ENCODE assay signal across 12 mouse cellular contexts in the genomic region with DNA sequence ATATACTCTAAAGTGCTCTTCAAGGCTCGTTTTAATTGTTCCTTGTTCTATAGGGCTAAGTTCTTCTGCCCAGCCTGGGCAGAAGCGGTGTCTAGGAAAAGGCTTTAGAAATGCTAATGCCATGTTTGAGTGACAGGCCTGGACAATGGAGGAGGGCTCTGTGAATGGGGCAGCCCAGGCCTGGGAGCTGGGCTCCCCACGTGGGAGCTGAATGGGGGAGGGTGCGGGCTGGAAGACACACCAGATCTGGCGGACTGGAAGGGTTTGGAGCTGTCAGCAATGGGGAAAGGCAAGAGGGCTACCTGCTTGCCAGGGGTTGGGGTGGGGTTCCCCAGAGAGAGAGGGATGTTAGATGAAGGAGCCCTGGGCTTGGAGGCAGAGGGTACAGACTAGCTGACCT. TPM values are rescaled to one million over a fixed set of nuclear protein-coding genes. Genes with fewer than 3 reads are reported as not detected.
DNase-seq lines count a peak whose midpoint lies in the region; ATAC-seq and TF ChIP-seq lines count a peak whose summit lies in the region.
"Had no signal": no experiment of that assay in that cellular context is flagged by ENCODE, and none has a peak within 500 bp of the region (broad histone marks: within the 10 kb centered on the region; RNA-seq: fewer than 3 reads in every experiment).

No protein-coding gene starts in this region.

- no peak for TF ChIP-seq CTCF in stomach, postnatal 0 days (IDR thresholded peaks at IDR 0.05; ENCODE audit: low read depth)
- no peak for TF ChIP-seq CTCF in cerebellum, adult 2 months (IDR thresholded peaks at IDR 0.05; ENCODE audit: borderline replicate concordance, insufficient read depth, low read depth, low read length)

- H3K27me3 ChIP-seq in stomach, embryonic 14.5 days (ENCODE audit: control insufficient read depth, insufficient read depth, low read length) = no peaks in the 10 kb centered on the region
- no peaks in the 10 kb centered on the region for H3K27me3 ChIP-seq in stomach, postnatal 0 days (ENCODE audit: control insufficient read depth, insufficient read depth, low read length)
- H3K27me3 ChIP-seq in forebrain, embryonic 15.5 days = no peaks in the 10 kb centered on the region
- peaks cover 23% of the 10 kb centered on the region for H3K27me3 ChIP-seq in midbrain, embryonic 11.5 days (ENCODE audit: control insufficient read depth, insufficient read depth, low read length)
- no peaks in the 10 kb centered on the region for H3K27me3 ChIP-seq in cerebellum, adult 2 months (ENCODE audit: control insufficient read depth, insufficient read depth, low read length)

- H3K27ac ChIP-seq in stomach, embryonic 14.5 days (ENCODE audit: low read length) = no peak overlapping the region
- H3K27ac ChIP-seq in stomach, postnatal 0 days (replicated peaks) = no peak overlapping the region
- H3K27ac ChIP-seq in forebrain, embryonic 15.5 days (replicated peaks) = peak overlapping the region; percentile 70
- peak overlapping the region; percentile 88 for H3K27ac ChIP-seq in midbrain, embryonic 11.5 days (ENCODE audit: low read depth, low read length)
- no peak overlapping the region for H3K27ac ChIP-seq in cerebellum, adult 2 months (ENCODE audit: insufficient read depth, low read length)

- no peak overlapping the region for H3K4me2 ChIP-seq in stomach, embryonic 14.5 days (replicated peaks; ENCODE audit: low read depth, low read length)
- H3K4me2 ChIP-seq in stomach, postnatal 0 days (replicated peaks; ENCODE audit: low read depth) = no peak overlapping the region
- no peak overlapping the region for H3K4me2 ChIP-seq in forebrain, embryonic 15.5 days (replicated peaks)
- peak overlapping the region; percentile 40 for H3K4me2 ChIP-seq in midbrain, embryonic 11.5 days

- H3K9ac ChIP-seq in stomach, embryonic 14.5 days (replicated peaks; ENCODE audit: low read depth, low read length) = no peak overlapping the region
- H3K9ac ChIP-seq in stomach, postnatal 0 days (ENCODE audit: low read length) = no peak overlapping the region
- no peak overlapping the region for H3K9ac ChIP-seq in forebrain, embryonic 15.5 days (replicated peaks)
- peak overlapping the region; percentile 45; the same call in 1 of the 2 replicates for H3K9ac ChIP-seq in midbrain, embryonic 11.5 days (ENCODE audit: low read length)

- TF ChIP-seq EP300 in stomach, postnatal 0 days (optimal IDR thresholded peaks at IDR 0.05) = no peak

- H3K4me3 ChIP-seq in stomach, embryonic 14.5 days (ENCODE audit: low read depth, low read length) = no peak overlapping the region
- no peak overlapping the region for H3K4me3 ChIP-seq in stomach, postnatal 0 days (ENCODE audit: low read depth, low read length)
- H3K4me3 ChIP-seq in forebrain, embryonic 15.5 days = no peak overlapping the region
- no peak overlapping the region for H3K4me3 ChIP-seq in midbrain, embryonic 11.5 days (ENCODE audit: low read depth, low read length)
- H3K4me3 ChIP-seq in cerebellum, adult 2 months (replicated peaks; ENCODE audit: insufficient read depth, low read depth, low read length) = no peak overlapping the region

- no peak for TF ChIP-seq POLR2A in cerebellum, adult 2 months (IDR thresholded peaks at IDR 0.05; ENCODE audit: borderline replicate concordance, insufficient read depth, low read length)

- no peak for DNase-seq in stomach, postnatal 0 days (ENCODE audit: low spot score)
- DNase-seq in midbrain, embryonic 11.5 days (ENCODE audit: low spot score, missing footprints) = peak; percentile 89
- no peak for DNase-seq in cerebellum, adult 2 months
- no peak for DNase-seq in spleen, postnatal 4 days (ENCODE audit: low spot score in 2 of 2)
- DNase-seq in cerebellum, postnatal 36 days = no peak
- DNase-seq: adrenal gland, postnatal 25 days; gastrocnemius, postnatal 25 days; right cerebral cortex, postnatal 4 days had no signal

- 47% methylated on average over 5 of the region's 5 CpGs for WGBS in stomach, embryonic 14.5 days
- 53% methylated on average over 5 of the region's 5 CpGs for WGBS in stomach, postnatal 0 days
- WGBS in forebrain, embryonic 15.5 days = 19% methylated on average over 5 of the region's 5 CpGs
- 19% methylated on average over 5 of the region's 5 CpGs for WGBS in midbrain, embryonic 11.5 days
- 52% methylated on average over 5 of the region's 5 CpGs for WGBS in cerebellum, adult 2 months

- no peaks in the 10 kb centered on the region for H3K9me3 ChIP-seq in stomach, embryonic 14.5 days (ENCODE audit: control insufficient read depth, low read depth, low read length)
- H3K9me3 ChIP-seq in stomach, postnatal 0 days (ENCODE audit: control insufficient read depth, low read length) = no peaks in the 10 kb centered on the region
- H3K9me3 ChIP-seq in forebrain, embryonic 15.5 days = no peaks in the 10 kb centered on the region
- no peaks in the 10 kb centered on the region for H3K9me3 ChIP-seq in midbrain, embryonic 11.5 days (ENCODE audit: control insufficient read depth, low read length)

- peak; percentile 60; the same call in 1 of the 2 replicates for ATAC-seq in stomach, embryonic 14.5 days (ENCODE audit: insufficient number of reproducible peaks, insufficient read depth, low FRiP score, low read depth)
- no peak for ATAC-seq in stomach, postnatal 0 days (ENCODE audit: low FRiP score, low TSS enrichment)
- ATAC-seq in forebrain, embryonic 15.5 days (replicated peaks) = peak; percentile 85
- ATAC-seq in midbrain, embryonic 11.5 days (ENCODE audit: low FRiP score) = peak; percentile 87
- ATAC-seq in CD4-positive, CD25-positive, alpha-beta regulatory T cell, adult 4 months = no peak
- ATAC-seq: intestine, embryonic 16.5 days had no signal

- H3K4me1 ChIP-seq in stomach, embryonic 14.5 days (ENCODE audit: control insufficient read depth, insufficient read depth, low read length) = peaks cover 4% of the 10 kb centered on the region; the same call in 1 of the 2 replicates
- H3K4me1 ChIP-seq in stomach, postnatal 0 days (replicated peaks; ENCODE audit: control insufficient read depth, insufficient read depth) = no peaks in the 10 kb centered on the region
- peaks cover 50% of the 10 kb centered on the region for H3K4me1 ChIP-seq in forebrain, embryonic 15.5 days
- peaks cover 44% of the 10 kb centered on the region for H3K4me1 ChIP-seq in midbrain, embryonic 11.5 days (ENCODE audit: control insufficient read depth, insufficient read depth, low read length)
- no peaks in the 10 kb centered on the region for H3K4me1 ChIP-seq in cerebellum, adult 2 months (ENCODE audit: control insufficient read depth, insufficient read depth, low read length)

- no peaks in the 10 kb centered on the region for H3K36me3 ChIP-seq in stomach, embryonic 14.5 days (ENCODE audit: control insufficient read depth, insufficient read depth, low read length)
- H3K36me3 ChIP-seq in stomach, postnatal 0 days (ENCODE audit: control insufficient read depth, insufficient read depth, low read length) = no peaks in the 10 kb centered on the region
- H3K36me3 ChIP-seq in forebrain, embryonic 15.5 days = no peaks in the 10 kb centered on the region
- H3K36me3 ChIP-seq in midbrain, embryonic 11.5 days (ENCODE audit: control insufficient read depth, insufficient read depth, low read length) = no peaks in the 10 kb centered on the region

RNA-seq across cellular contexts. Expression of gene Pja1, which starts 15.5 kb away (rescaled TPM):
- 149 and 153 TPM in 2 replicates for polyA plus RNA-seq in stomach, embryonic 14.5 days (2014; fragmentation: Nextera tagmentation; extraction: Ambion mirVana)
- polyA plus RNA-seq in stomach, postnatal 0 days (2015; fragmentation: Nextera tagmentation; extraction: Ambion mirVana) = 62.8 and 64.5 TPM in 2 replicates
- 360 and 385 TPM in 2 replicates for polyA plus RNA-seq in forebrain, embryonic 15.5 days (2015; fragmentation: Nextera tagmentation; extraction: Ambion mirVana)
- polyA plus RNA-seq in midbrain, embryonic 11.5 days (2014; fragmentation: Nextera tagmentation; extraction: Ambion mirVana) = 213 and 222 TPM in 2 replicates
- 223 and 227 TPM in 2 replicates for polyA plus RNA-seq in cerebellum, adult 2 months (2012; rRNA removed)
- 10 to 100 TPM; 61.9 to 82.5 TPM for polyA plus RNA-seq in CD4-positive, CD25-positive, alpha-beta regulatory T cell, adult 4 months (2017; shearing (Covaris generic))

Comparison
In these comparisons a context has a peak if more than half of its experiments do, and no peak if none do; other contexts are left out.
1. ATAC-seq: peak in stomach, embryonic 14.5 days (single experiment), forebrain, embryonic 15.5 days (single experiment) and midbrain, embryonic 11.5 days (single experiment); none in stomach, postnatal 0 days (single experiment) and CD4-positive, CD25-positive, alpha-beta regulatory T cell, adult 4 months (single experiment).
2. H3K27ac ChIP-seq: peak in forebrain, embryonic 15.5 days (single experiment) and midbrain, embryonic 11.5 days (single experiment); none in stomach, embryonic 14.5 days (single experiment), stomach, postnatal 0 days (single experiment) and cerebellum, adult 2 months (single experiment).